Mouse (Mus musculus) heart, postnatal 0 days (tissue): ENCODE measurements around the gene Rasgrp2.

Experiments
- CTCF ChIP-seq: IDR thresholded peaks from 2 replicates; pipeline ENCODE4 v1.5.1; 2016; ENCODE audit warnings: antibody characterized with exemption, control low read depth, low read depth
- EP300 ChIP-seq: IDR thresholded peaks from 2 replicates; pipeline ENCODE4 v1.6.1; 2016; ENCODE audit warnings: antibody characterized with exemption, low read depth

GRCm38 (mm10) chr19:6443016-6443415, 43.9 kb downstream of the Rasgrp2 start:
- TF ChIP-seq EP300 = no peak
- TF ChIP-seq CTCF = no peak
